Mouse (Mus musculus) A20 (cell line): Measurements from ENCODE around the gene Krtap28-10.

ENCODE experiments used
- DNase-seq: peaks from one replicate; pipeline ENCODE4 v3.0.0-alpha.2; 2011; ENCODE audit warnings: low read depth, low spot score

Gene Krtap28-10

DNA sequence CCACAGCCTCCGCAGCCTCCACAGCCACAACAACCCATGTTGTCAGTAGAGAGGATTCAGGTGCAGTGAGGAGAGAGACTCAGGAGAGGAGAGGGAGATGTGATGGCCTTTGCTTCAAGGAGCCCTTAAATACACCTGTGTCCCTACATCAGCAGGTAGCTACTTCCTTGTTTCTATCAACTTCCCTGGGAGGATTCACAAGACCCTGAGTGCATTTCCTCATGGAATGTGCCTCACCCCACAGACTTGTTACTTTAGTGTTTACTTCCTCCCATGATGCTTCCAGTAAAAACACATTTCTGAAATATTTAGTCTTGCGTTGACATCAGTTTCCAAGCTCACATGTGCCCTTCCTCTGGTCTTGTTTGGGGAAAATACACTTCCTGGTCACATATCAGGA lies at the start of gene Krtap28-10:
Gene Krtap28-10 (minus strand): TSS at position 101 of the 400 bp plus-strand sequence.
- no peak for DNase-seq

DNA sequence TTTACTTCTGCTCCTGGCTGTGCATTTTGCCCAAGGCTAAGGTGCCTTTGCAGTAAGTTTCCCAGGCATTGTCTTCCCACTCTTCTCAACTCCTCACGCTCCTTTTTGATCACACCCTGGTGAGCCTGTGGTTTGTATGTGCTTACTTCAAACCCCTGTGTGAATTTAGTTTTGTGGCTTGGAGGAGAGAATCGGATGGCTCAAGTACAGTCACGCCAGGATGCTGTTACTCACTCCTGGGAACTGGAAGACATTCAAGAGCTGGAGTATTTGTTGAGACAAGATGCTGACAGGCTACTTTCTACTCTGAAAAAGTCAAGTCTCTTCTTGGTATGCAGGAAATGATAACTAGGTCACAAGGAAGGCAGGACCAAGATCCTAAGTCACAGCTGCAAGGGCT lies 49.0 kb upstream of the Krtap28-10 start:
- DNase-seq, result no peak

DNA sequence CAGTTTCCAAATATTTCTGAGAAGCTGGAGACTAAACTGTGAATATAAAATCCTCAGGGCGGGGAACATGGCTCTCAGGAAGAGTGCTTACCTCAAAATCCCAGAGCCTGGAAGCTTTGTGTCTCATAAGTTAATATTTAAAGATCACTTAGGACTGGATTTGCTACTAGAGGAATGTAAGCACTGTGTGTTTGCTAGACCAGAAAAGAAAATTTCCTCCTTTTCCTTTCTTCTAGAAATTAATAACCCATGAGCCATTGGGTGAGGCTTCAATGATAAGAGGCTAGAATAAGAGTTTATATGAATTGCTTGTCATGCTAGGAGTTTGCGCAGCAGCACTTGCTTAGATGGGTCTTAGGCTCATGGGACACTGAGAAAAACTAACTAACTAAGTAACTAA lies 42.5 kb upstream of the Krtap28-10 start:
- DNase-seq, result no peak

DNA sequence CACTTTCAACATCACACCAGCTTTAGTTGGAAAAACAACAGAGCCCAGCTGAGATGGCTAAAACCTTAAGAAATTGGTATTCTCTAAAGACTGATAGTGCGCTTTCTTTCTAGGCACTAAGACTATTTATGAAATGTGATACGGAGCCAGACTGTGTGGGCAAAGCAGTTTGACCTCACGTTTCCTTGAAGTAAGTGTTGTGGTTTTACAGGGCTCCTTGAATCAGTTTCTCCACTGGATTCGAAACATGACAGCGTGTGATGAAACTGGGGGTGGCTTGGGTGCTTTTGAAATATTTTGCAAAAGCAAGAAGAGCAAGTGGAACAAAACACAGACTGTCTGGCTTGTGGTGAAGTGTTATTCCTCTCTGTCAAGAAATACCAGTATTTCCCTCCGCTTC lies 34.7 kb upstream of the Krtap28-10 start:
- DNase-seq, result no peak

DNA sequence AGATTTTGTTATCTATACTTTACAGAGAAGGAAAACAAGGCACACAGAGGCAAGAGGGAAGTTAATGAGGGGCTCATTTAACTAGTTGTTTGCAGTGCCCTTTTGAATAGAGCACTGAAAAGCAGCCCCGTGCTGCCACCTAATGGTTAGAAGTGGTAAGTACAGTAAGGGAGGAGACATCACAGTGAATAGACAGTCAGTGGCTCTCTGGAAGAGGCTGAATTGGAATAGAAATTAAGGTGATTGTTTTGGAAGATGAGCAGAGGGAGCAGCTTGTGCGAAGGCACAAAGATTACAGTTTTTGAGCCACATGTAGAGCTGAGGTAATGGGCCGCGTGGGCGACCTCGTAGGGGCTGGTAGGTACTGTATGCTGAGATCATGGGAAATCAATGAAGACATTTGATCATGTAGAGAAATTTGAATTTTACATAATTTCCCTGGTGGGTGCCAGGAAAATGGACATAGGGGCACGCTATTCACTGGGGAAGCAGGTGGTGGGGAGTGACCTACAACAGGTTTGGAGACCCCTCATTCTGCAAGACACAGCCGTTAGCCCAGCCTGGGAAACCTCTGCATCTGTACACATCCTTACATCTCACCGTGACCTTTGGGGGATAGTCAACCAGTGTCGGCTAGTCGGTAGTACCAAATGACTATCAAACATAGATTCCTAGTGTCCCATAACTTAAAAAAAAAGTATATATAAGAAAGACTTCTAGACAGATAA lies 34.1 kb upstream of the Krtap28-10 start:
- DNase-seq, result peak; percentile 62

DNA sequence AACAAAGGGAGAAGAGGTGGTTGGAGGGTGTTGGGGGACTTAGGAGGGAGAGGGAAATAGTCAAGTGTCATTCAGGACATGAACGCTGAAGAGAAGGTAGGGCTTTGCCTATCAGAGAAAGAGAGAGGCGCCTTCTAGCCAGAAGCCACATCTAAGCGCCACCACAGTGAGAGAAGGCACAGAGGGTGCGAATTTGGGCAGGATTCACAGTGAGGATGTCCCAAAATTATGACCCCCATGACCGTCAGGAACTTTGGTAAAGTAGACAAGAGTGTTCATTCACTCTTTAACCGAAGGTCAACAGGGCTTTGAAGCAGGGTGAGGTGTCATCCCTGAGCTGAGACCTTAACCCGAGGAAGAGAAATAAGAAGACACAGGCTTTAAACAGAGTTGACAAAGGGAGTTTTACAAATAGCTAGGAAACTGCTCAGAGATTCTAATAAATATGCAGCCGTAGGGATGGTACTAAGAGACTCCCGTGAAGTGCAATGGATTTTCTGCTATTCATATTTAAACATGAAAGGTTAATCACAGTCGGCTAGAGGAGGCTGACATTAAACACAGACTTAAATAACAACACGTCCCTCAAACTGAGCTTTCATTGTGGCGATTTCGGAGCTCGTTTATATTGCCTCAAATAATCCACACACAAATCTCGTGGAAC lies 33.4 kb upstream of the Krtap28-10 start:
- DNase-seq, result no peak

DNA sequence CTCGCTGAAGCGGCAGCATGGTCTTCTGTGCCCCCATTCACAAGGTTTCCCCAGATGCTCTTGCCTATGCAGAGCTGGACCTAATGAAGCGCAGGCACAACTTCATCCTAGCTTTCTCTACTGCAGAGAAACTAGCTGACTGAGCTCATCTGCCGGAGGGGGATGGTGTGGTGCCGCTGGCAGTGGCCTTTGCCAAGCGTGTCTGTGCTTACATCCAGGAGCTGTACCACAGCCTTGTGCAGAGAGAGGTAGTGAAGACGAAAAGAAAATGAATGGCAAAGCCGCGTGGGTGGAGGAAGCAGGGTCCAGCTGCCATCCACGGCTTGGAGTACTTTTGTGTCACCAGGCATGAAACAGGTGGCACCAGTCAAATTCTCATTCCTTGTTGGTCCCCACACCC lies 24.9 kb upstream of the Krtap28-10 start:
- DNase-seq, result no peak

DNA sequence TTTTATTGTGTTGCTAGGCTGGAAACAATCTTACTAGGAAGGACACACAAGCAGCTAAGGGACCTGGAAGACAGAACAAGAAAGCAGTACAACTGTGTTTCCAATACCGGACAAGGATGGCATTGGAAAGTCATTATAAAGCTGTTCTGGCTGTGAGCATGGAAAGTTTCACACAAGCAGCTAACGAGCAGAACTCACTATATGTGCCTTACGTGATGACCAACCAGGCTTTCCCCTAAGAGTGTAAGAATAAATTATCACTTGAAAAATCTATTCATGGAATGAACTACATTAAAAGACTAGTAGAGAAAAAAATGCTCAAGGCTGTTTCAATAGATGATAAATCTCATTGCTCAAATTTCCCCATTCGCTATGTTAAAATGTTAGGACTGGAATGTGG lies 24.3 kb upstream of the Krtap28-10 start:
- DNase-seq, result no peak

DNA sequence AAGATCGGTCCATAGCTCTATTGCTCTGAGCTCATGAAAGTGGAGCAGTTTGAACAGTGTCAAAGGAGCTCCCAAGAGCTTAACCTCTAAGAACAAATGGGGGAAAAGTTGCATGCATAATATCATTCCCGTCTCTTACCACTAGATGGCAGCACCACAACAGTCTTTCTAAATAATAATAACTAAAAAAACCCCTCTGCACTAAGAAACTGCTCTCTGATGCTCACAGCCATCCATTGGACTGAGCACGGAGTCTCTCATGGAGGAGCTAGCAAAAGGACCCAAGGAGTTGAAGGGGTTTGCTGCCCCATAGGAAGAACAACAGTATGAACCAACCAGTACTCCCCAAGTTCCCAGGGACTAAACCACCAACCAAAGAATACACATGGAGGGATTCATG lies 22.6 kb upstream of the Krtap28-10 start:
- peak; percentile 51 for DNase-seq

DNA sequence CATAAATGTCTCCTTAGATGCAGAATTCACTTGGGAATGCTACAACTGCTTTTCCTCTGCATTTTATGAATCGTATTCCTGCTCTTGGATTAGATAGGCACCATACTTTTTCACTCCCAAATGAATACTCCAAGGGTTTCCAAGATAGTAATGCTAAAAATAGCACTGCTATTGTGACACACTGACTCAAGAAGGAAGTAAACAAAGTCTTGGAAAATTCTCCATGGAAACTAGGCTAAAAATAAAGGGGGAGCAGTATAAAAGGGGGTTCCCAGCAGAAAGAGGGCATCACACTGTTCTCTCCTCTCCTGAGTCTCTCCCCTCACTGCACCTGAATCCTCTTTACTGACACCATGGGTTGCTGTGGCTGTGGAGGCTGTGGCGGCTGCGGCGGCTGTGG lies 18.4 kb upstream of the Krtap28-10 start, which contains the start of gene Krtap28-13:
Gene Krtap28-13 (plus strand): TSS at position 288 of the 400 bp plus-strand sequence.
- DNase-seq, result no peak

DNA sequence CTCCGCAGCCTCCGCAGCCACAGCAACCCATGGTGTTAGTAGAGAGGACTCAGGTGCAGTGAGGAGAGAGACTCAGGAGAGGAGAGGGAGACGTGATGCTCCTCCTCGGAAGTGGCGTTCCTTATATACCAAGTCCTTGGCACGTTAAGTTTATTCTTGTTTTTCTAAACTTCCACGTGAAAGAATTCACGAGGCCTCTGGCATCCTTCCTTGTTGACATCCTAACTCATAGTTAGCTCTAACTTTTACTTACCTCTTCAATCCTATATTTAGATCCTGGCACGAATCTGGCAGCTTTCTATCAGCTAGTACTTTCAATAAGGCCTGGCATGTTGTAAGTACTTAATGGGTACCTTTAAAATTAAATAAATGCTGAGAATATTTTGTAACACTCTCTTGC lies 17.0 kb upstream of the Krtap28-10 start, which contains the start of gene A030005K14Rik:
Gene A030005K14Rik (minus strand): TSS at position 101 of the 400 bp plus-strand sequence.
- no peak for DNase-seq

DNA sequence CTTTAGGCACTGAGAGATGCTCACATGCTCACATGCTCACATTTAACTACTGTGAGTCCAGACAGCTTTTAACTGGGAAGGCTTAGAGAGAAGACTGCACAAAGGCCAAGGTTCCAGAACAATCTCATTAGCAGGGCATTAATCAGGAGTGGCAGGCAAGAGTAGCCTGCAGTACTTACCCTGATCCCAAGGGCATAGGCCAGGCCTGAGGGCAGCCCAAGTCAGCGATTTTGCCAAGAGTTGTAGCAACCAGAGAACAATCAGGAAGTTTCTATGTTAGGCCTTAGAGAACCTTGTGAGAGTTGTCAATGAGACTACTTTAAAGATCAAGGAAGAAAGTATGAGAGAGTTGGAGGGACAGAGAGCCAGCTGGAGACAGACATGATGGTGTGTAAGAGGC lies 16.2 kb upstream of the Krtap28-10 start:
- no peak for DNase-seq

DNA sequence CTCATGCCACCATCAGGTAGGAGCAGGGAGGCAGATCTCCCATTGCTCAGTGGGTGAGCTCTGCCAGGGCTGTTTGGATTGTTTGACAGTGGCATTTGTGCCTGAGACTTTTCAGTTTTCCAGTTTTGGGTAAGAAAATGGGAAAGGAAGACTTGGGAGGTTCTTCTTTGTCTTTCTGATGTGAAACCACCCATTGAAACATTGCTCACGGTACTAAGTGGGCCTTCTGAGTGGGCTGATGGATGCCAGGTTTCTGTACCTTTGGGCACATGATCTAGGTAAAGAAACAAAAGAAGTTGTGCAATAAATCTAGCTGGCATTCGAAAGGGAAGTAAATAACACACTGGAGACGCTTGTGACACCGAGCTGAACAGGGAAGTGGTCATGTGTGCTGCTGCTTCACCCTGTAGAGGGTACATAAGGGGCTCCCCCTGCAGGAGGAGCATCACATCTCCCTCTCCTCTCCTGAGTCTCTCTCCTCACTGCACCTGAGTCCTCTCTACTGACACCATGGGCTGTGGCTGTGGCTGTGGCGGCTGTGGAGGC lies 2.7 kb upstream of the Krtap28-10 start, which contains the start of gene Gm47969:
Gene Gm47969 (plus strand): TSS at position 51 of the 546 bp plus-strand sequence.
- DNase-seq, result peak; percentile 74

DNA sequence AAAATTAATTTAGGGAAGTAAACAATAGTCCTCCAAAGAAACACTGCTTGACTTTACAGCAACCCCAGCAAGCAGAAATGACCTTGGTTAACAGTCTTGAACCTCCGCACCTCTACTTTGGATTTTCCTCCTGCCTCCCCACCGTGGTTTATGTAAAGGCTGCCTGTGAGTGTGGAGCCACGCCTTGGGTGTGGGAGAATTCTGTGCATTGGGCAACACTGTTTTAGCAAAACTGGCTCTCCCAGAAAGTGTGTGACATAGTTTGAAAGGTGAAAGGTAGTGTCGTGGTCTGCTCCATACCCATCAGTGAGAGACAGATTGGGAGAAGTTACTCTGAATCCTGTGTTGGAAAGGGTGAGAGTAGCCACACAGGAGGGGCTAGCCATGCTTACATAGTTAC lies 3.2 kb downstream of the Krtap28-10 start:
- no peak for DNase-seq

DNA sequence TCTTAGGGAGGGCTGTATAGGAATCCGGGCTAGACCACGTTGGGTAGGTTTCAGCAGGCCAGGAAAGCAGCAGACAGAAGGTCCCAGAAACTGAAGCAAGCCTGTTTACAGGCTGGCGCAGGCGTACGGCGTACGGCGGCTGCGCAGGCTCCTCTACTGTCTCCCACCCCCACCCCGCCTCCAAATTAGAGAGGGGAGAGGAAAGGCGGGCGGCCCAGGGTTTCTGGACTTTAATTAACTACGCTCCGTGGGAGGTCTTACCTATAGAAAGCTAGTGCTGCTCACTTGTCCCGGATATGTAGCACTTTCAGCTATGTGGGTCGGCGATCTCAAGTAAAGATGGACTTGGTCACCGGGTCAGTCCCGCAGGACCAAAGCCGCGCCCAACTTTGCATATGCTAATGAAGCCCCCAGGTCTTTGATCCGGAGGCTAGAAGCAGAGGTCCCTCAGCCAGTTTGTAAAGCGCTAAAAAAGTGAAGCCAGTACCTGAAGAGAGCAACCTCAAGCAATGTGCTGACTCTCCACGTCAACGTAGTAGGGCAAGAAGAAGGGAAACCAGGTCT lies 4.1 kb downstream of the Krtap28-10 start, which contains the start of gene Slc19a3:
Gene Slc19a3 (minus strand): TSS at position 340 of the 564 bp plus-strand sequence.
- DNase-seq, result no peak

DNA sequence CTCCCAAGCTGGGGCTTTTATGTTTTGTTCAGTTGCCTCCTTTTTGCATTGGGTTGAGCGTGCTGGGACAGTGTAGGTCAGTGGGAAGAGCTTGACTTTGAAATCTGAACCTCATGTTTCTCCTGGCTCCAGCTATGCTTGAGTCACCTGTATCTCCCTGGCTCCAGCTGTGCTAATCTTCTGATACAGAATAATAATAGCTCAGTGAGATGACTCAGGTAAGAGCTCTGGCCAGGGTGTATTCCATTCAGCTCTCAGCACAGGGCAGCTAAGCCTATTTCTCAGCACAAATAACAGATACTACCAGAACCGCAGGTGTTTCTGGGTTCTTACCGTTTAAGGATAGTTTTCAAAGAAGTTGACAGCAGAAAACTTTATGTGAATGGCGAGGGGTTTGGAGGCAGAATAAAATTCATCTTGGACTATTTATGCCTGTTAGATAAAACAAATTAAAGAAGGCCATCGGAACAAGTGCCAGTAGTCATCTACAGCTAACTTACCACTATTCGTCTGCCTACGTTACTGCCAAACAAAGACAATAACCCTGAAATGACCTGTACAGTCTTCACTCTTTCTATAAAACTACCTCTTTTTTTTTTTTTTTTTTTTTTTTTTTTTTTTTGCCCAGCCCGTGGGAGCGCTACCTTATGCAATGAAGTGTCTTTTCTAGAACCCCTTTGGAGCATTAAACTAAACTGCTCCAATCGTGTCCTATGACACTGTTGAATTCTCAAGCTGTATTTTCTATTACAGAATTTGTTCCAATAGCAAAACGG lies 5.2 kb downstream of the Krtap28-10 start:
- no peak for DNase-seq

DNA sequence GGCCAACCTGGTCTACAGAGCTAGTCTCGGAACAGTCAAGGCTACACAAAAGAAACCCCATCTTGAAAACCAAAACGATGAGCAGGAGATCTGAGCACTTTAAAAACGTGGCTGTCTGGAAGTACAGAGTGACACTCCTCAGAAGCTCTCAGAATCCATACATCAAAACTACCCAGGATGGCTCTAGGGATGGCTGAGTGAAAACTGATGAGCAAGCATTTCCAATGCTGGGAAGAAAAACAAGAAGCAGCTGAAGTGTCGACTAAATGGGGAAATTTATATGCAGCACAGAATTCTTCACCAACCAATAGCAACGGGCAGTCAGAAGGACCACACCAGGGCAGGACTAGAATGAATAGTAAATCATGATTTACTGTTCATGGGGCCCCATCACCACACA lies 7.8 kb downstream of the Krtap28-10 start:
- no peak for DNase-seq

DNA sequence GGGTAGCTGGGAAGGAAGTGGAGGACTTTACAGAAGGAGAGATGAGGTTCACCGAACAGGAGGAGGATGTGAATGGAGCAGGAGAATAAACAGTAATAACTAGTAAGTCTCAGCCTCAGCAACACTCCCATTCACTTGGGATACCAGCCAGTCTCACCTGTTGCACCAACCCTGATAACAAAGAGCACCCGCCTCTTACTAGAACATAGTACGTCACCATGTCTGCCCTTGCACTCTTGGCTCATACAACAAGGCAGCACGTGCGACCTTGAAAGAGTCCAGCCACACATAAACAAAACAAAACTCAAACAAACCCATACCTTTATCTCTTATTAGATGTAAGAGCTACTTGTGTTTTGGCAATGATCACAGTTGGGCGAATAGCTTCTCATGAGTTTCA lies 9.8 kb downstream of the Krtap28-10 start:
- DNase-seq, result no peak

DNA sequence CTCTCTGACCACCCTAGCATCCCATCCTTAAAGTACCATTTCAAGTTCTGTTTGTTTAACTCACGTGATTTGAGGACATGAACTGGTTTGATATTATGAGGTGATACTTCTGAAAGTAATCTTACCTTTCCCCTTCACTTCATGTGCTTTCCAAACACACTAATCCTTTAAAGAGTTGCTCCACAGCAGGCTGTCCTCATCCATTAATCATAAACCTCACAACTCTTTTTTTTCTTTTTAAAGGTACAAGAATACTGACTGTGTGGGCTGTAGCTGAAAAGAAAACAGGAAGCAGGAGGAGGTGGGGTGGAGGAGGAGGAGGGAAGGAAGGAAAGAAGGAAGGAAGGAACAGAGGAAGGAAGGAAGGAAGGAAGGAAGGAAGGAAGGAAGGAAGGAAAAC lies 10.3 kb downstream of the Krtap28-10 start:
- no peak for DNase-seq

DNA sequence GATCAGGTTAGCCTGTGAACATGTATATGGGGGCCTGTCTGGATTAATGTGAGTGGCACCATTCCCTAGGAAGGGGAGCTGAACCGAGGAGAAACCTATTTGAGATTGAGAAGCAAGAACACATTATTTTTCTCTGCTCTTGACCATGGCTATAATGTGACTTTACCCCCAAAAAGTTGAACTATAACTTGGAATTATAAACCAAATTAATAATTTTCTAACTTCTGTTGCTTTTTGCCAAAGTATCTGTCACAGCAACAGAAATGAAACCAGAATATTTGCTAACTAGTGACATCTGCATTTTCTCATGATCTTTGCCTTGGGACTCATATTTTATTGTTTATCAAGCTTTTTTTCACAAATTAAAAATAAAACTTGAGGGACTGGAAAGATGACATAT lies 25.7 kb downstream of the Krtap28-10 start:
- DNase-seq, result no peak

DNA sequence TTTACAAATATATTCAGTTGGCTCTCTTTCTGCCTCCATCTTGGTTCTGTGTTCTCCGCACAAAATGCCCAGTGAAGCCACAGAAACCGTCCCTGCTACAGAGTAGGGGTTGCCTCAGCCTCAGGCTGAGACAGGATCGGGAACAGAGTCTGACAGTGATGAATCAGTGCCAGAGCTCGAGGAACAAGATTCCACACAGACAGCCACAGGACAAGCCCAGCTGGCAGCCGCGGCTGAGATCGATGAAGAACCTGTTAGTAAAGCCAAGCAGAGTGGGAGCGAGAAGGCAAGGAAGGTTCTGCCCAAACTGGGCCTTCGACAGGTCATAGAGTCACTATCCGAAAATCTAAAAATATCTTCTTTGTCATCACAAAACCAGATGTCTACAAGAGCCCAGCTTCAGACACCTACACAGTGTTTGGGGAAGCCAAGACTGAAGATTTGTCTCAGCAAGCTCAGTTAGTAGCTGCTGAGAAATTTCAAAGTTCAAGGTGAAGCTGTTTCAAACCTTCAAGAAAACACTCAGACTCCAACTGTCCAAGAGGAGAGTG lies 26.9 kb downstream of the Krtap28-10 start:
- DNase-seq, result peak; percentile 27
